Mouse (Mus musculus): Measurements from ENCODE around the gene Sfrp2.

GRCm38 (mm10) chr3:83797828-83798227 lies 31.7 kb downstream of the Sfrp2 start:
- TF ChIP-seq CTCF (IDR thresholded peaks at IDR 0.05; ENCODE audit: low read depth, low read length), result peak; percentile 81
- TF ChIP-seq POLR2A (IDR thresholded peaks at IDR 0.05; ENCODE audit: borderline replicate concordance, low read depth, low read length), result no peak

Data from bone marrow macrophage, adult 2 months (primary cell).